Mouse (Mus musculus) cerebellum, adult 2 months (tissue): ENCODE data around the gene Slc6a13.
"Not testable (repeated sequence)": the region's sequence is repeated elsewhere in the genome, so short reads cannot be mapped to it uniquely, and the experiment has no call there.

Source experiments
- CTCF ChIP-seq: fragments of 200-500 bp; IDR thresholded peaks from 2 replicates; pipeline ENCODE4 v1.5.1; 2011; ENCODE audit warnings: low read depth, mild to moderate bottlenecking, control low read depth, low read length, moderate library complexity, borderline replicate concordance; ENCODE audit not compliant: insufficient read depth
- POLR2A ChIP-seq: fragments of 200-500 bp; IDR thresholded peaks from 2 replicates; pipeline ENCODE4 v1.6.1; 2011; ENCODE audit warnings: low read length, control low read depth, borderline replicate concordance; ENCODE audit not compliant: insufficient read depth

- TF ChIP-seq CTCF: peak; percentile 36; the same call in 1 of the 2 replicates
- not testable (repeated sequence) for TF ChIP-seq POLR2A
Measured at GRCm38 (mm10) chr6:121366537-121366936, 66.5 kb downstream of the Slc6a13 start.
